Mouse (Mus musculus) limb, embryonic 11.5 days (tissue): ENCODE data around the gene Ifitm6. TPM values are rescaled to one million over a fixed set of nuclear protein-coding genes. Genes with fewer than 3 reads are reported as not detected.
"Not testable (repeated sequence)": the region's sequence is repeated elsewhere in the genome, so short reads cannot be mapped to it uniquely, and the experiment has no call there.

Source experiments
- ATAC-seq: fragments of 200-750 bp; cut with Nextera tagmentation; 2 replicates; pipeline ENCODE4 v1.8.0; 2017; ENCODE audit warnings: low read depth; ENCODE audit not compliant: insufficient number of reproducible peaks, low FRiP score, low TSS enrichment
- DNase-seq: peaks from one replicate; pipeline ENCODE4 v3.0.0-alpha.2; 2015; ENCODE audit warnings: low spot score
- H3K27ac ChIP-seq: fragments of 300-500 bp; sonication (generic); replicated peaks from 2 replicates; pipeline ENCODE4 v1.5.1; 2014; ENCODE audit warnings: low read depth, mild to moderate bottlenecking, low read length
- H3K27me3 ChIP-seq: fragments of 300-500 bp; sonication (generic); 2 replicates; pipeline ENCODE4 v1.6.1; 2014; ENCODE audit warnings: mild to moderate bottlenecking, low read length, mixed read lengths; ENCODE audit not compliant: control insufficient read depth, insufficient read depth
- H3K36me3 ChIP-seq: fragments of 300-500 bp; sonication (generic); 2 replicates; pipeline ENCODE4 v1.6.1; 2014; ENCODE audit warnings: mild to moderate bottlenecking, low read length, moderate library complexity, mixed read lengths; ENCODE audit not compliant: control insufficient read depth, insufficient read depth
- H3K4me1 ChIP-seq: fragments of 300-500 bp; sonication (generic); 2 replicates; pipeline ENCODE4 v1.6.1; 2014; ENCODE audit warnings: low read length, mixed read lengths; ENCODE audit not compliant: control insufficient read depth, insufficient read depth
- H3K4me2 ChIP-seq: fragments of 300-500 bp; sonication (generic); 2 replicates; pipeline ENCODE4 v1.6.1; 2014; ENCODE audit warnings: low read depth, mild to moderate bottlenecking, moderate library complexity; ENCODE audit not compliant: severe bottlenecking
- H3K4me3 ChIP-seq: fragments of 300-500 bp; sonication (generic); 2 replicates; pipeline ENCODE4 v1.5.1; 2014; ENCODE audit warnings: low read depth, low read length
- H3K9ac ChIP-seq: fragments of 300-500 bp; sonication (generic); 2 replicates; pipeline ENCODE4 v1.6.1; 2014; ENCODE audit warnings: mild to moderate bottlenecking, low read length
- H3K9me3 ChIP-seq: fragments of 300-500 bp; sonication (generic); 2 replicates; pipeline ENCODE4 v1.6.1; 2016; ENCODE audit warnings: low read length; ENCODE audit not compliant: control insufficient read depth
- WGBS: fragments of 180-500 bp; shearing (Covaris S2); extraction: QIAGEN DNeasy Blood & Tissue Kit; methylation state at CpG from one replicate; pipeline ENCODE4 v1.1.7; 2014; 5-methylcytosine and 5-hydroxymethylcytosine counted together
- polyA plus RNA-seq: library from polyadenylated mRNA; unstranded; fragments of >200 nt; fragmentation: Nextera tagmentation; extraction: Ambion mirVana; gene quantifications from 2 replicates; pipeline ENCODE4 v1.2.1, GENCODE M21; 2014

The Ifitm6 gene
- polyA plus RNA-seq = not detected in 2 replicates

GRCm38 (mm10) chr7:141017824-141018223 is at the start of gene Ifitm6:
Gene Ifitm6 (minus strand): TSS chr7:141017924.
- DNase-seq, H3K4me3 ChIP-seq, H3K4me1 ChIP-seq, H3K27me3 ChIP-seq, H3K36me3 ChIP-seq, H3K9ac ChIP-seq, H3K27ac ChIP-seq, ATAC-seq, H3K4me2 ChIP-seq, H3K9me3 ChIP-seq: not testable (repeated sequence)
- 84% methylated on average over 1 of the region's 1 CpGs for WGBS

GRCm38 (mm10) chr7:141064576-141064975 is 46.9 kb upstream of the Ifitm6 start:
- H3K9ac ChIP-seq = no peak overlapping the region
- no peak for DNase-seq
- peaks cover 12% of the 10 kb centered on the region for H3K36me3 ChIP-seq
- no peaks in the 10 kb centered on the region for H3K9me3 ChIP-seq
- no peak overlapping the region for H3K4me2 ChIP-seq
- no peak overlapping the region for H3K27ac ChIP-seq
- no peak overlapping the region for H3K4me3 ChIP-seq
- WGBS = 91% methylated on average over 7 of the region's 7 CpGs
- ATAC-seq = no peak
- peaks cover 12% of the 10 kb centered on the region for H3K4me1 ChIP-seq
- no peaks in the 10 kb centered on the region for H3K27me3 ChIP-seq

GRCm38 (mm10) chr7:141064175-141064574 is 46.5 kb upstream of the Ifitm6 start:
- Histone ChIP-seq H3K4me3 (no peak overlapping the region), H3K36me3 (peaks cover 12% of the 10 kb centered on the region), H3K9ac (no peak overlapping the region), H3K4me1 (peaks cover 12% of the 10 kb centered on the region), H3K27ac (no peak overlapping the region), H3K4me2 (no peak overlapping the region), H3K27me3 (no peaks in the 10 kb centered on the region), H3K9me3 (no peaks in the 10 kb centered on the region)
- WGBS = 81% methylated on average over 7 of the region's 7 CpGs
- ATAC-seq = no peak
- no peak for DNase-seq

GRCm38 (mm10) chr7:141063353-141063752 is 45.6 kb upstream of the Ifitm6 start:
- Histone ChIP-seq H3K27me3 (no peaks in the 10 kb centered on the region), H3K4me3 (no peak overlapping the region), H3K36me3 (peaks cover 12% of the 10 kb centered on the region), H3K9me3 (no peaks in the 10 kb centered on the region), H3K4me2 (no peak overlapping the region), H3K27ac (no peak overlapping the region), H3K9ac (no peak overlapping the region), H3K4me1 (peaks cover 12% of the 10 kb centered on the region)
- no peak for ATAC-seq
- DNase-seq = no peak
- WGBS = 93% methylated on average over 3 of the region's 3 CpGs

- no peak for DNase-seq
- Histone ChIP-seq H3K9ac (no peak overlapping the region), H3K36me3 (peaks cover 12% of the 10 kb centered on the region), H3K27me3 (no peaks in the 10 kb centered on the region), H3K9me3 (no peaks in the 10 kb centered on the region), H3K4me2 (0 out of 2 replicates have a peak overlapping the region, but pooled peaks have one; percentile 90), H3K4me1 (peaks cover 12% of the 10 kb centered on the region), H3K4me3 (no peak overlapping the region), H3K27ac (no peak overlapping the region)
- no peak for ATAC-seq
- 88% methylated on average over 7 of the region's 7 CpGs for WGBS
Observed at GRCm38 (mm10) chr7:141062525-141062924, 44.8 kb upstream of the Ifitm6 start.

- no peaks in the 10 kb centered on the region for H3K27me3 ChIP-seq
- peaks cover 12% of the 10 kb centered on the region for H3K4me1 ChIP-seq
- peaks cover 12% of the 10 kb centered on the region for H3K36me3 ChIP-seq
- under 1% methylated on average over 37 of the region's 37 CpGs for WGBS
- peak overlapping the region; percentile 96 for H3K9ac ChIP-seq
- H3K27ac ChIP-seq = peak overlapping the region; percentile 52; the same call in 1 of the 2 replicates
- peak; percentile 65 for DNase-seq
- ATAC-seq = peak; percentile 59
- no peaks in the 10 kb centered on the region for H3K9me3 ChIP-seq
- peak overlapping the region; percentile 88 for H3K4me3 ChIP-seq
- peak overlapping the region; percentile 90 for H3K4me2 ChIP-seq
Observed at GRCm38 (mm10) chr7:141061269-141061692, 43.6 kb upstream of the Ifitm6 start.

GRCm38 (mm10) chr7:141060426-141061242 is 42.9 kb upstream of the Ifitm6 start, which contains the start of gene B4galnt4:
Gene B4galnt4 (plus strand): TSS chr7:141061104.
- Histone ChIP-seq H3K9me3 (no peaks in the 10 kb centered on the region), H3K4me3 (peak within 1 kb of the TSS; percentile 88), H3K27ac (peak within 1 kb of the TSS; percentile 52; the same call in 1 of the 2 replicates), H3K27me3 (no peaks in the 10 kb centered on the region), H3K4me2 (peak within 1 kb of the TSS; percentile 90), H3K4me1 (peaks cover 12% of the 10 kb centered on the region), H3K9ac (peak within 1 kb of the TSS; percentile 96), H3K36me3 (peaks cover 9% of the 10 kb centered on the region)
- peak; percentile 92 for DNase-seq
- whole genome bisulfite sequencing = under 1% methylated on average over 72 of the region's 72 CpGs
- peak; percentile 91 for ATAC-seq

- ATAC-seq (no peak; the same call in 1 of the 2 replicates), DNase-seq (no peak)
- H3K27me3 ChIP-seq = no peaks in the 10 kb centered on the region
- H3K4me2 ChIP-seq = peak overlapping the region; percentile 90
- peaks cover 12% of the 10 kb centered on the region for H3K4me1 ChIP-seq
- no peak overlapping the region for H3K27ac ChIP-seq
- peak overlapping the region; percentile 88 for H3K4me3 ChIP-seq
- peaks cover 3% of the 10 kb centered on the region for H3K36me3 ChIP-seq
- H3K9me3 ChIP-seq = no peaks in the 10 kb centered on the region
- peak overlapping the region; percentile 96 for H3K9ac ChIP-seq
- 78% methylated on average over 2 of the region's 2 CpGs for WGBS
Observed at GRCm38 (mm10) chr7:141059929-141060328, 42.2 kb upstream of the Ifitm6 start.
